Comparison of ENCODE assay signal across 13 mouse cellular contexts in the genomic region with DNA sequence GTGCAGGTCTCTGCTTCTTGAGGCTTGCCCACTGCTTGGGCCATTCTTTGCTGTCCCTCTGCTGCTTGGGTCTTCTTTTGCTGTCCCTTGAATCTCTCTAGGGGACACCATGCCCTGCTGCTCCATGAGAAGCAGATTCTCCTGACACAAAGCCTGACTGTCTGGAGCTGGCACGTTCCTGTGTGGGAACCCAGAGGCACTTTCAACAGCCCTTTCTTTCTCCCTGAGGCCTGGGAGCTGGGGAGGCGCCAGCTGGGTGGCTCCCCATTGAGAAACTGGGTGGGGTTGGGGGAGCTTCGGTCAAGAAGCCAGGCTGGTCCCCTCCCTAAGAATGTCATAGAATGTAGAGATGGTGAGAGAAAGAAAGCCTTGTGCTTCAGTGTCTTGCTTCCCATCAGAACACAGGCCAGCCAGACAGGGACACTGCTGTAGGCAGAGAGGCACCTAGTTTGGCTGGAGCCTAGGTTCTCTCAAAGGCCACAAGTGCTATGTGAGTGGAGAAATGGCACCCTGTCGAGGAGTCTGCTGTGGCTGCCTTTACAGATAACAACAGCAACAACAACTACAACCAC.
DNase-seq lines count a peak whose midpoint lies in the region; ATAC-seq lines count a peak whose summit lies in the region.
"Had no signal": no experiment of that assay in that cellular context is flagged by ENCODE, and none has a peak within 500 bp of the region (broad histone marks: within the 10 kb centered on the region; RNA-seq: fewer than 3 reads in every experiment).

No protein-coding gene starts in this region.

- H3K4me1 ChIP-seq in liver, embryonic 11.5 days (replicated peaks; ENCODE audit: control insufficient read depth, insufficient read depth, low read length) = no peaks in the 10 kb centered on the region

- no peak overlapping the region for H3K9ac ChIP-seq in liver, embryonic 11.5 days (ENCODE audit: low read depth, low read length)
- H3K9ac ChIP-seq: lung, embryonic 14.5 days had no signal

- DNase-seq in cerebellum, postnatal 10 days = peak; percentile 40 to 63
- DNase-seq in layer of hippocampus, adult 9-11 months = peak; percentile 27
- DNase-seq in layer of hippocampus, adult 8-10 months (ENCODE audit: low spot score in 2 of 2) = no peak
- DNase-seq in urinary bladder, postnatal 25 days (ENCODE audit: low spot score) = peak; percentile 34
- DNase-seq in urinary bladder, postnatal 10 days (ENCODE audit: low spot score) = no peak
- DNase-seq in kidney, adult 18-20 months = no peak
- no peak for DNase-seq in liver, embryonic 11.5 days (ENCODE audit: low spot score)
- DNase-seq: adrenal gland, postnatal 14 days; B cell, adult 2 months; lung, embryonic 14.5 days; thymus, postnatal 4 days had no signal

- no peaks in the 10 kb centered on the region for H3K27me3 ChIP-seq in liver, embryonic 11.5 days (replicated peaks; ENCODE audit: control insufficient read depth, insufficient read depth, low read length)

- WGBS in liver, embryonic 11.5 days = 60% methylated on average over 4 of the region's 4 CpGs

- H3K4me2 ChIP-seq in liver, embryonic 11.5 days = no peak overlapping the region
- H3K4me2 ChIP-seq: lung, embryonic 14.5 days had no signal

- no peak overlapping the region for H3K27ac ChIP-seq in liver, embryonic 11.5 days (ENCODE audit: low read depth, low read length)

- ATAC-seq in cerebellum, adult (ENCODE audit: insufficient number of reproducible peaks, low FRiP score, low TSS enrichment) = no peak
- ATAC-seq in liver, embryonic 11.5 days (replicated peaks; ENCODE audit: low FRiP score) = no peak
- ATAC-seq: intestine, embryonic 16.5 days had no signal

- H3K4me3 ChIP-seq in liver, embryonic 11.5 days (ENCODE audit: low read depth, low read length) = no peak overlapping the region

- no peaks in the 10 kb centered on the region for H3K9me3 ChIP-seq in liver, embryonic 11.5 days (ENCODE audit: control insufficient read depth, low read length)

- no peaks in the 10 kb centered on the region for H3K36me3 ChIP-seq in liver, embryonic 11.5 days (ENCODE audit: control insufficient read depth, insufficient read depth, low read length)

Comparison
In these comparisons a context has a peak if more than half of its experiments do, and no peak if none do; other contexts are left out.
1. DNase-seq: peak in cerebellum, postnatal 10 days (2 of 2), layer of hippocampus, adult 9-11 months (single experiment) and urinary bladder, postnatal 25 days (single experiment); none in layer of hippocampus, adult 8-10 months (0 of 2), urinary bladder, postnatal 10 days (single experiment), kidney, adult 18-20 months (single experiment) and liver, embryonic 11.5 days (single experiment).